Mouse (Mus musculus) retina, postnatal 7 days (tissue): ENCODE measurements around the gene Wdr66.

Experiments
- DNase-seq: peaks from one replicate; pipeline ENCODE4 v3.0.0-alpha.2; 2012; ENCODE audit warnings: low read depth, low spot score

The Wdr66 gene

GRCm38 (mm10) chr5:123270917-123271316 lies 19.0 kb downstream of the Wdr66 start:
- DNase-seq: no peak

DNA sequence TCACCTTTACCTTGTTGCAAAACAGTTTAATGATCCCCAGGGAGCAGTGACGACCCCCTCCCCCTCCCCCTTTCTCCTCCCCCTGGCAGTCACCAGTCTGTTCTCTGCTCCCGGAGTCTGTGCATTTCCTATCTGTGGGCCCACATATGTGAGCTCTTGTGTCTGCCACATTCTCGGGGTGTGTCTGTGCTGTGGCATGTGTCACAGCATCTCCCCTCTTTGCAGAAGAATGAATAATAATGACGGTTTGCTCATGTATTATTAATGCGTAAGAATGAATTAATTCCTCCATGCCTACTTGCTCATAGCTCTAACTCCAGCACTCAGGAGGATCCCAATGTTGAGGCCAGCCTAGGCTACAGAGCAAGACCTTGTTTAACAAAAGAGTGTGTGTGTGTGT lies 21.0 kb downstream of the Wdr66 start:
- DNase-seq: no peak

DNA sequence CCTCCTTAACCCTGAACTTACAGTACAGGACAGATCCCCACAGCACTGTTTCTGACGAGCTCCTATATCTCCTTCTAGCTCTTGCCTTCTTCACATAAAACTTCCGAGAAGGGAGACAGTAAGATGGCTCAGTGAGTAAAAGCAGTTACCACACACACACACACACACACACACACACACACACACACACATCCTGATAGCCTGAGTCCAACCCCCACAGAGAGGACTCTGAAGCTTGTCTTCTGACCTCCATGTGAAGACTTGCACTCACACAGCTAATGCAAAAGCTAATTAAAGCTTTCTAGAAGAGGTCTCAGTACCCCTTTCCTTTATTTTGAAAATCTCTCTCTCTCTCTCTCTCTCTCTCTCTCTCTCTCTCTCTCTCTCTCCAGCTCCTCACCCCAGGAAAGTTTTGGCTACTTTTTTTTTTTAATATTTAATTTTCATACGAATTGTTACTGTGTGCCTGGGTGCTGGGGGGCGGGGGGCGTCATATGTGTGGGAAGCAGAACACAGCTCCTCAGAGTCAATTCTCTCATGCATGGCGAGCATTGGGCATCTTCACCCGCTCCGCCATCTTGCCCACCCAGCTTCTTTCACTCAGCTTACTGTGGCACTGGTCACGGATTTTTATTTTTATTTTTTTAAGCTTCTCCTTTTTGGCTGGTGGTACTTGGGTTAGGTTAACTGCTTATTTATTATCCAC lies 24.9 kb downstream of the Wdr66 start:
- DNase-seq: no peak

- no peak for DNase-seq
These were observed 25.4 kb downstream of the Wdr66 start for GRCm38 (mm10) chr5:123277342-123277701.

DNA sequence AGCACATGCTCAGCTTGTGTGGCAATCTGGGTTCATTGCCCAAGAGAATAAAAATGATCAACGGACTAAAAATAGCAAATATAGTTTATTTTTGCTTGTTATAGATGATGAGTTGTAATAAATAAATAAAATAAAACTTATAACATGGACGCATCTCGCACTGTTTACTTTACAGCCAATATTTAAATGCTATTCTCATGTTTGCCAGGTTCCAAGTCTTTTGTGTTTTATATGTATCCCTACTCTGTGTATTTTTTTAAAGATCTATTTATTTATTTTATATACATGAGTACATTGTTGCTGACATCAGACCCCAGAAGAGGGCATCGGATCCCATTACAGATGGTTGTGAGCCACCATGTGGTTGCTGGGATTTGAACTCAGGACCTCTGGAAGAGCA lies 25.8 kb downstream of the Wdr66 start:
- no peak for DNase-seq

DNA sequence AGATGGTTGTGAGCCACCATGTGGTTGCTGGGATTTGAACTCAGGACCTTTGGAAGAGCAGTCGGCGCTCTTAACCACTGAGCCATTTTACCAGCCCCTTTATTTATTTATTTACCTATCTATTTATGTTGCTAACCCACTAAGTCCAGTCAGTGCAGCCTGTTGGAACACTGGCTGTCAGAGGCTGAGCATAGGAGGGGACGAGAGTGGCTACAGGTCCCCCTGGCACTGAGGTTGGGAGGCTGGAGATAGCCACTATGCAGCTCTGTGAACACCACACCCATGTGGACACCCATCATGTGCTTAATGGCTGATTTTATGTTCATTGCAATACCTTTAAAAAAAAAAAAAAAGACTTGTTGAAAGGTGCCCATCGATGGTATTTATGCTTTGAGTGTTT lies 27.3 kb downstream of the Wdr66 start:
- DNase-seq: no peak

- no peak for DNase-seq
These were observed 29.6 kb downstream of the Wdr66 start for GRCm38 (mm10) chr5:123281336-123282136.

DNA sequence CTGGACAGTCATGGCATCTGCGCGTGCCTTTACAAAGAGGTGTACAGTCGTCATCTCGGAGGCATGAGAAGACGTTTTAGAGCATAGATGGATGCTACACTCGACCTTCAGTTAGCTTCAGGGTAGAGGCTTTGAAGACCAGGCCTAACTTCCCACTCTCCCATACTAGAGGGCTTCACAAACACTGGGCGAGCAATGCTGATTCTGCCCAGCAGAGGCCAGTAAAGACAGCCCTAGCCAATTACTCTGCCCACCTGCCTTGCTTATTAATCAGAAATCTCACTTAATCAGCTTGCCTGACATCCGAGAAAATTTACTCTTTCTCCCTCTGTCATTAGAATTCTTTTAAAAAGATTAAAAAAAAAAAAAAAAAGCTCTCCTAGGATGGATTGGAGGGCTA lies 33.3 kb downstream of the Wdr66 start:
- DNase-seq: peak; percentile 54

GRCm38 (mm10) chr5:123288079-123288478 lies 36.2 kb downstream of the Wdr66 start:
- no peak for DNase-seq

DNA sequence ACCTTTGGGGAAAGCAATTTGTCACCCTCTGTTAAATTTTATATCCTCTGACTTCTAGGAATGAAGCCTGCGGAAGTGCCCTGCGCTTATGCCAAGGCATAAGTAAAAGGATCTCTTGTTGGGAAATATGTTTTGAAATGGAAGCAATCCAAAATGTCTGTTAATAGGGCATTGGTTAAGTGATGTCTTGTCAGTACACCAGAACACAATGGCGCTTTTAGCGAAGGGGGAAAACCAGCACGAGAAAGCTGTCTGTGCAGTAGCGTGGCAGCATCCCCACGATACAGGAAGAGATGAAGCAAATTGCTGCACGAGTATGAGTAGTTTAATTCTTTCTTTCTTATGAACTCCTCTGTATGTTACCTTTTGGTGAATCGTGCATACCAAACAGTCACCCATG lies 42.8 kb downstream of the Wdr66 start:
- DNase-seq: no peak

DNA sequence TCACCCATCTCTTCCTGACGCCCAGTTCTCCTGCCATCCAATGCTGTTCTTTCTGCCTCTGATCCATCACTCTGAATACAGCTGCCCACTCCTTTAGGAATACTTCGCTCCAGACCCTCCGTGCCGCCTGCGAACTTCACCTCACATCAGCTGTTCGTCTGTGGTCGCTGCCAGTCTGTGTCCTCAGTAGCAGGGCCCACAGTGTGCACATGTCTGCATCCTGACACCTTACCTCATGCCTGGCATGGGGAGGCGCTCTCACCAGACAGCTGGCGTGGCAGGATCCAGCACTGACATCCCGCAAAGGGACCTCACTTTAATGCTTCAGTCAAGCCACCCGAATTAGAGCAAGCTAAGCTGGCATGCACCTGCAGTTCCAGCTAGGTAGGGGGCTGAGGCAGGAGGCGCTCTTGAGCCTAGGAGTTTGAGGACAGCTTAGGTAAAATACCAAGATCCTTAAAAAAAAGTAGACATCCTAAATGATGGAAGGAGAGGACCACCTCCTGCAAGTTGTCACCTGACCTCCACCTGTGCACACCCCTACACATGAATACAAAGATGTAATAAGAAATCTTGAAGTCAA lies 44.4 kb downstream of the Wdr66 start:
- no peak for DNase-seq

GRCm38 (mm10) chr5:123296972-123297754 lies 45.3 kb downstream of the Wdr66 start:
- DNase-seq: no peak

GRCm38 (mm10) chr5:123297830-123298229 lies 45.9 kb downstream of the Wdr66 start:
- DNase-seq: no peak

DNA sequence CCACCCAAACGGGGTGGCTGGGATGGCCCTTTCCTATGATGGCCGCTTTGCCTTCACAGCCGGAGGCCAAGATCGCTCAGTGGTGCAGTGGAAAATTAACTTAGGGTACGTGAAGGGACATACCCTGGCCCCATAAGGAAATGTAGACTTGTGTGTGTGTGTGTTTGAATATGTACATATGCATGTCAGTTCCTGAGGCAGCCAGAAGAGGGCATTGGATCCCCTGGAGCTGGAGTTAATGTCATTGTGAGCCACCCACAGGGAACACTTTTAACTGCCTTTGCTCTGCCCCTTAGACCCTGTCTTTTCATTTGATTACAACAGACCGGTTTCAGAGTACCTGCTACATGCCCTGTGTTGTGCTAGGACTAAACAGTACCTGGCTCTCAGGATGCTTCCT lies 46.6 kb downstream of the Wdr66 start:
- no peak for DNase-seq

DNA sequence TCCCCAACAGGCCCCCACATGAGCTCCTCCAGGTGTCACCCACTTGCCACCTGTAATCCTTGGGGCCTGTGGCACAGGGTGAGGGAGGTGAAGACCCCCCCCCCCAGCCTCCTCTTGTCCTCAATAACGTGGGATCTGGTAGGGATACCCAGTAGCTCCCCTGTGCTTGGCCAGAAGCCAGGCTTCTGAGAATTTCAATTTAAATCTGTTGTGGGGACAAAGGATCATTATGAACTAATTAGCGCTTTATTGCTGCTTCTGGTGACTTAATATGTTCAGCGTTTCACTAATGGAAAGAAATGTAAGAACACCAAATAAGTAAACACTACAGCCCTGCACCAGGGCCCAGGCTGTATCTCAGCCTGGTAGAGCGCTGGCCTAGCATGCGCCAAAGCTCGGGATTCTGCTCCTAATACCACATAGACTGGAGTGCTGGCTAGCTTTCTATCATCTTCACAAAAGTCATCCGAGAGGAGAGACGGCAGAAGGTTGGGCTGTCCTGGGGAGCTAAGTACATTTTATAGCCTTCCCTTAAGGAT lies 48.7 kb downstream of the Wdr66 start:
- DNase-seq: no peak

DNA sequence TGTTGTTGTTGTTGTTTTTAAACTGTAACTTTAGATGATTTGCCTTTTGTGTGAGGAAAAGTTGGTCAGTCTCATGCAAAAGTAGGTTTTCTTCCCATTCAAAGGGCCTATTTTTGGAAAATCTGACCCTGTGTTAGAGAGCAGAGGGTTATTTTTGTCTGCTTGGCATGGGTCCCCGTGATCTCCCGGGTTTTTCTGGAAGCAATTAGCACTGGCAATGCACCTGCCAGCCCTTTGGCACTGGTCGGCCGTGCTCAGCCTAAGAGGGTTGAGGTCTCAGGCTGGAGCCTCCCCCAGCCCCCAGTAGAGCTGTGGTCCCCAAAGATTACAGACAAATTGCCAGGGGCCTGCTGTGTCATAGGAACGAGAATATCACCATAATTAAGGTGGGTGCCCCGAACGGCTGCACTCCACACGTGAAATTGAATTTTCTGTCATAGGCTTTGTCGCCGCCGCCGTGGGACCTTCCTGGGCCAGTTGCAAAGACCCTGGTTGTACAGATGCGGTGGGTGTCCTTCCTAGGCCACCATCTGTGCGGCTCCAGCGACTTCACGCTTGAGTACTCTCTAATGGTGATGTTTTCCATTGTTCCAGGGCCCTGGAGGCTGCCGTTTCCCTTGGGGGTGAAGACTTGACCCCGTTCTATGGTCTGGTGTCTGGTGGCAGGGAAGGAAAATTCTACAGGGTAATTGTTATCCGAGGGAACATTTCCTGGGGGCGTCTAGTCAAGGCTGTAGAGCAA lies 50.0 kb downstream of the Wdr66 start:
- no peak for DNase-seq

DNA sequence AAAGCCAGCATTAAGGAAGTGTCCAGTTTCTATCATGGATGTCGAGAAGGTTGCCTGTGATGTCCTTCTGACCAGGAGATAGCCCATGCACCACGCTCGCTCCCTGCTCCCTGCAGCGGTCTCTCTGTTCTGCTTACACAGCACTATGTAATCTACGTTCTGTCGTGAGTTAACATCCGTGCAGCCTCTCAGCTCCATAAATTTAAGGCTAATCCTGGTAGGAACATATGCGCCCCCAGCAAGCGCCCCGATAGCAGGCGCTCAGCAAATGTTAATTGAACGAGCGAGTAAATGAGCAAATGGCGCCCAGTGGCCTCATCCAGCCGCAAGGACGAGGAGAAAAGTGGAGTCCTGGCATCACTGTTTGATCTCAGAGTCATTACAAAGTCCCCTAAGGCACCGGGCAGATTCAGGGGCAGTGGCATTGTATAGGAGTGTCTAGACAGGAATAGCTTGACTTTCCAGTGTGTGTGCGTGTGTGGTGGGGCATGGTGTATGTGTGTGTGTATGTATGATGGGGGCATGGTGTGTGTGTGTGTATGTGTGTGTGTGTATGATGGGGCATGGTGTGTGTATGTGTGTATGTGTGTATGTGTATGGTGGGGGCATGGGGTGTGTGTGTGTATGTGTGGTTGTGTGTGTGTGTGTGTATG lies 55.9 kb downstream of the Wdr66 start:
- no peak for DNase-seq

GRCm38 (mm10) chr5:123309816-123310215 lies 57.9 kb downstream of the Wdr66 start:
- DNase-seq: no peak

DNA sequence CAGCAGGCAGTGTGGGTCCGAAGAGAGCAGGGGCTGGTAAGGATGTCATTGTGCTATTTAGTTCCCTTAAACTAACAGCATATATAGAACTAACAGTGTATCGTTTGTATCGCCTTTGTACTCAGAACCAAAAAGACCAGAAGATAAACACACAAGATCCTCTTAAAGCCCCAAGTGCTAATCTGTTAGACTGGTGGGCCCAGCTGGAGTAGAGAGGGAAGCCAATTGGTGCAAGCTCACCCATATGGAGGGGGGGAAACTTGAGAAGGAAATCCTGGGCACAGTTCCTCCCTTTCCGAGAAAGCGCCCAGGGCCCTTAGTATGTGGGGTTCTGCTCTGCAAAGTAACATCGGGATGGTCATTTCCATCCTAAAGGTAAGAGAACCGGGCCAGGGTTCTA lies 58.3 kb downstream of the Wdr66 start:
- peak; percentile 70 for DNase-seq

DNA sequence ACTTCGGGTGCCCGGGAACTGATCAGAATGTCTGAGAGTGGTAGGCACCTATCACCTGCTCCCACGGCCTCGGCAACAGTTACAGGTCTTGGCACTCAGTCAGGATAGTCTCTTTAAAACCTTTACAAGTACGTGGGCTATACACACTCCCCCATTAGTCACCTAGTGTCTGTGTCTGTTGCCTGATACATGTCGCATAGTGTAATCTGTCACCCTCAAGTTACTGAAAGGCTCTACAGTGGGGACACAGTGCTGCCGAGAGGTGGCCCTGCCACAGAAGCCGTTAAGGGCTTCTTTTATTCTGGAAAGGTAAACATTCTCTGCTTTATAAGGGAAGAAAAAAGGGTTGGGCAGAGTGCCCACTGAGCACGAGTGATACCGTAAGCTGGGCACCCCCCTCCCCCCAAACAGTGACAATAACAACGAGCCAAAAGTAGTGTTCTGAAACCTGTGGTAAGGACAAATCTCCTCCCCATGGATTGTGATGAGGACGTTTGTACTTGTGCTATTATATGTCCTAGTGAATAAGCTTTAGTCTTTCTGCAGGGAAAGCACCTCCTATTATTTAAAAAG lies 61.2 kb downstream of the Wdr66 start:
- DNase-seq: no peak
